Mouse (Mus musculus) liver, embryonic 16.5 days (tissue): ENCODE data around the gene Htr3a. TPM values are rescaled to one million over a fixed set of nuclear protein-coding genes. Genes with fewer than 3 reads are reported as not detected.

ENCODE experiments used
- ATAC-seq: fragments of 200-750 bp; cut with Nextera tagmentation; 2 replicates; pipeline ENCODE4 v1.8.0; 2017; ENCODE audit warnings: low read depth, mild to moderate bottlenecking, moderate number of reproducible peaks, moderate library complexity
- H3K27ac ChIP-seq: fragments of 300-500 bp; sonication (generic); 2 replicates; pipeline ENCODE4 v1.5.1; 2014; ENCODE audit warnings: mild to moderate bottlenecking, low read length
- H3K27me3 ChIP-seq: fragments of 300-500 bp; sonication (generic); 2 replicates; pipeline ENCODE4 v1.6.1; 2014; ENCODE audit warnings: low read depth, low read length, mixed read lengths; ENCODE audit not compliant: control insufficient read depth, insufficient read depth
- H3K36me3 ChIP-seq: fragments of 300-500 bp; sonication (generic); 2 replicates; pipeline ENCODE4 v1.6.1; 2014; ENCODE audit warnings: mild to moderate bottlenecking; ENCODE audit not compliant: control insufficient read depth, insufficient read depth
- H3K4me1 ChIP-seq: fragments of 300-500 bp; sonication (generic); 2 replicates; pipeline ENCODE4 v1.6.1; 2014; ENCODE audit warnings: low read depth, low read length, mixed read lengths; ENCODE audit not compliant: control insufficient read depth
- H3K4me2 ChIP-seq: fragments of 300-500 bp; sonication (generic); 2 replicates; pipeline ENCODE4 v1.6.1; 2014; ENCODE audit warnings: low read depth, low read length, mixed read lengths
- H3K4me3 ChIP-seq: fragments of 300-500 bp; sonication (generic); 2 replicates; pipeline ENCODE4 v1.5.1; 2014; ENCODE audit warnings: low read depth, mild to moderate bottlenecking, low read length
- H3K9ac ChIP-seq: fragments of 300-500 bp; sonication (generic); 2 replicates; pipeline ENCODE4 v1.6.1; 2014; ENCODE audit warnings: low read depth, low read length
- H3K9me3 ChIP-seq: fragments of 300-500 bp; sonication (generic); replicated peaks from 2 replicates; pipeline ENCODE4 v1.6.1; 2016; ENCODE audit warnings: low read length; ENCODE audit not compliant: control insufficient read depth
- WGBS: fragments of 180-500 bp; shearing (Covaris S2); extraction: QIAGEN DNeasy Blood & Tissue Kit; methylation state at CpG from one replicate; pipeline ENCODE4 v1.1.7; 2014; ENCODE audit not compliant: insufficient replicate concordance; 5-methylcytosine and 5-hydroxymethylcytosine counted together
- polyA plus RNA-seq: library from polyadenylated mRNA; unstranded; fragments of >200 nt; fragmentation: Nextera tagmentation; extraction: Ambion mirVana; gene quantifications from 2 replicates; pipeline ENCODE4 v1.2.1, GENCODE M21; 2015

The Htr3a gene
- polyA plus RNA-seq, 1 experiment from 2014 or later = 0.09 TPM

DNA sequence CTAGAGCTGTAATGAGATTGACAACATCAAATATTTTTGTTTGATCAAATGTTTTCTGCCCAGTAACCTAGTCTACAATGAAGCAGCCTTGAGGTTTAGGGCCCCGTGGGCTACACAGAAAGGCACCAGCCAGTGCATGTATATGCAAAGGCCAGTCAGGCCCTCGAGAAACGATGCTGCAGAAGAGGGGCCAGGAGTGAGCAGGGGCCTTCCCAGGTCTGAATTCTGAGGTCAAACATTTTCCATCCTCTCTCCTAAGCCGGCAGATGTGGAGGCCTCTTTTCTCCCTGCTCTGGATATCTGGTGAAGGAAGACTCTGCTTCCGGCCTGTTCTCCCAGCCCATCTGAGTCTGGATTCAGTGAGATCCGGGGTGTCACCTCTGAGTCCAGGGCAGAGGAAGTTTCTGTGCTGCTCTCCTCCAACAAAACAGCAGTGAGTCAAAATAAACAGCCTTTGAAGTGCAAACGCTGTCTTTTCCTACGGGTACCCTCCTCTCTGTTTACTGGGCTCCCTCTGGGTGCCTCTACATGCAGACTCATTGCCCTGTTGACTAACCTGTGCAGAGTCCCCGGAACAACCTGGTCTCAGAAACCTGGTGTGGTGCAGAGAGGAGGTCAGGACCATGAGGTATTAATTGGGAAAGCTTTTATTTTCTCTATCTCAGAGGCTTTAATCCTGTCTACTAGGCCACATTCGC is 50.9 kb downstream of the Htr3a start:
- H3K27me3 ChIP-seq = peaks cover 2% of the 10 kb centered on the region; the same call in 1 of the 2 replicates
- no peaks in the 10 kb centered on the region for H3K36me3 ChIP-seq
- H3K9ac ChIP-seq = no peak overlapping the region
- WGBS = 43% methylated on average over 10 of the region's 10 CpGs
- no peak overlapping the region for H3K27ac ChIP-seq
- H3K4me3 ChIP-seq = no peak overlapping the region
- H3K9me3 ChIP-seq = no peaks in the 10 kb centered on the region
- ATAC-seq = no peak
- no peaks in the 10 kb centered on the region for H3K4me1 ChIP-seq
- H3K4me2 ChIP-seq = no peak overlapping the region

DNA sequence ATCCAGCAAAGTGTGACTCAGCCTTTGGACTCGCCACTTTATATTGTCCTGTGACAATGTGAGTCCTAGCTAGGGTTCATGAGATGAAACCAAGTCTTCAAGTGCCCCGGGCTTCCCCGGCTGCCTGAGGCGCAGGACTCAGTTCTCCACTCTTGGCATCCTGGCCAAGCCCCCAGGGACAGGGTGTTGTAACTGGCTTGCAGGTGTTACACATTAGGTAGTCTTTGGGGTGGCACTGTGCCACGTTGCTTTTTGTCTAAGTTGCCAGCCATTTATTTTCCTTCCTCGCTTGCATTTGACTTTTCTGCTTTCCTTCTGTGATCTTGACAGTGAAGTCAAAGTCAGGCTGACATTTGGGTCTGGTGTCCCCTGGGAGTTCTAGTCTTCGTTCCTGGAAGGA is 53.0 kb downstream of the Htr3a start:
- no peaks in the 10 kb centered on the region for H3K4me1 ChIP-seq
- no peak for ATAC-seq
- H3K4me2 ChIP-seq = no peak overlapping the region
- H3K9ac ChIP-seq = no peak overlapping the region
- no peaks in the 10 kb centered on the region for H3K36me3 ChIP-seq
- no peak overlapping the region for H3K4me3 ChIP-seq
- 58% methylated on average over 7 of the region's 7 CpGs for WGBS
- no peak overlapping the region for H3K27ac ChIP-seq
- no peaks in the 10 kb centered on the region for H3K9me3 ChIP-seq
- peaks cover 2% of the 10 kb centered on the region; the same call in 1 of the 2 replicates for H3K27me3 ChIP-seq

DNA sequence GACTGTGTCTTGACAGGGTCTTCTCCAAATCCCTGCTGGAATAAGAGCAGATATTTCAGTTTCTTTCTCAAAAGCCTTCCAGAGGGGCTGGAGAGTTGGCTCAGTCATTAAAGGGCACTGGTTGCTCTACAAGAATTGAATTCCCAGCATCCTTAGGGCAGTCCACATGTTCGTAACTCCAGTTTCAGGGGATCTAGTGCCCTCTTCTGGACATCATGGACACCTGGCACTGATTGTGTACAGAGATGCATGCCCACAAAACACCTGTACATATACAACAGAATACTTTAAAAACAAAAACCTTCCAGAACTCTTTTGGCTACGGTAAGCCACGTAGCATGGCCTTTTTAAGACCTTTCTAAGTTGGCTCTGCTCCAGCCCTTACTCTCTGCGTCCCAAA is 54.7 kb downstream of the Htr3a start:
- Histone ChIP-seq H3K27ac (no peak overlapping the region), H3K36me3 (no peaks in the 10 kb centered on the region), H3K4me2 (no peak overlapping the region), H3K4me3 (no peak overlapping the region), H3K9ac (no peak overlapping the region), H3K9me3 (no peaks in the 10 kb centered on the region), H3K27me3 (no peaks in the 10 kb centered on the region), H3K4me1 (no peaks in the 10 kb centered on the region)
- 65% methylated on average over 4 of the region's 4 CpGs for WGBS
- ATAC-seq = no peak

DNA sequence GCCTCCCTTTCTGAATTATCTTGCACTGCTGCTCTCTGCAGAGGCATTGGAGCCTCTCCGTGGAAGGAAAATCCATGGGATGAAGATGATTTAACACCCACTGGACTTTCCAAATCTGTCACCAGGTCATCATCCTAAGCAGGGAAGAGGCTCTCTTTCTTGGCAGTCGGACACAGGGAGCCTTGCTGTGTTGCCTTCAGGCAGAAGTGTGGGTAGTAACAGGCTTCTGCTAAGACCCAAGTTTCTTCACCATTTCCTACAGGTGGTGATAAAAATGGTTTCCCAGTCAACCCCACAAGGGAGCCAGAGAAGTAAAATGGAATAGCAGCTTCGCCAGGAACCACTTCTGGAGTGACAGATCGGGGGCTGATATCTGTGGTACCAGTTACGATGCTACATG is 61.4 kb downstream of the Htr3a start:
- no peak for ATAC-seq

More for the DNA sequence above, 61.4 kb downstream of the Htr3a start:
- H3K9ac ChIP-seq = no peak overlapping the region
- H3K36me3 ChIP-seq = no peaks in the 10 kb centered on the region
- H3K4me2 ChIP-seq = no peak overlapping the region
- WGBS = 60% methylated on average over 5 of the region's 5 CpGs
- no peaks in the 10 kb centered on the region for H3K4me1 ChIP-seq
- no peak overlapping the region for H3K4me3 ChIP-seq
- H3K27ac ChIP-seq = no peak overlapping the region
- H3K9me3 ChIP-seq = no peaks in the 10 kb centered on the region
- H3K27me3 ChIP-seq = no peaks in the 10 kb centered on the region

Other genes with a start within 250 kb of the Htr3a start
- gene Zbtb16, start 74.9 kb downstream of the Htr3a start, polyA plus RNA-seq = 0.75 and 1.1 TPM in 2 replicates
- gene Htr3b, start 53.9 kb upstream of the Htr3a start, polyA plus RNA-seq = not detected in 2 replicates
- gene Usp28, start 74.3 kb upstream of the Htr3a start, polyA plus RNA-seq = 5.9 and 6.3 TPM in 2 replicates
- 18.7 and 19.3 TPM in 2 replicates for gene Zw10, start 144.5 kb upstream of the Htr3a start, polyA plus RNA-seq
- not detected in 2 replicates for gene Tmprss5, start 170.2 kb upstream of the Htr3a start, polyA plus RNA-seq